Mouse (Mus musculus) C2C12 (cell line): ENCODE data around the gene Pdpn.

ENCODE experiments used
- CTCF ChIP-seq: IDR thresholded peaks from one replicate; pipeline ENCODE4 v1.5.1; 2011; ENCODE audit not compliant: control insufficient read depth, insufficient read depth, insufficient read length
- FOSL1 ChIP-seq: IDR thresholded peaks from one replicate; pipeline ENCODE4 v1.8.0; 2011; ENCODE audit warnings: mild to moderate bottlenecking, low read length; ENCODE audit not compliant: poor library complexity, insufficient read depth, severe bottlenecking
- MYOD1 ChIP-seq: IDR thresholded peaks from one replicate; pipeline ENCODE4 v1.6.1; 2011; ENCODE audit warnings: low read depth; ENCODE audit not compliant: control insufficient read depth, insufficient read length
- MYOG ChIP-seq: IDR thresholded peaks from one replicate; pipeline ENCODE4 v1.6.1; 2011; ENCODE audit not compliant: control insufficient read depth, insufficient read length; ENCODE audit errors: extremely low read depth
- USF1 ChIP-seq: IDR thresholded peaks from one replicate; pipeline ENCODE4 v1.6.1; 2011; ENCODE audit warnings: low read depth, mild to moderate bottlenecking, control low read depth, moderate library complexity

- TF ChIP-seq CTCF = no peak
- TF ChIP-seq USF1 = no peak
- no peak for TF ChIP-seq MYOG
- no peak for TF ChIP-seq FOSL1
- TF ChIP-seq MYOD1 = no peak
Observed at GRCm38 (mm10) chr4:143279661-143280060, 19.7 kb downstream of the Pdpn start.
